Mouse (Mus musculus) liver, adult (tissue): ENCODE measurements around the gene Brd2.

Experiments used
- GATA4 ChIP-seq: IDR thresholded peaks from 2 replicates; pipeline ENCODE4 v1.6.1; 2014; ENCODE audit warnings: mild to moderate bottlenecking, low read length; ENCODE audit not compliant: insufficient replicate concordance

Gene Brd2

GRCm38 (mm10) chr17:34102831-34103230, 19.6 kb downstream of the Brd2 start:
- no peak for TF ChIP-seq GATA4

- no peak for TF ChIP-seq GATA4
Observed at GRCm38 (mm10) chr17:34101604-34102032, 20.8 kb downstream of the Brd2 start.

DNA sequence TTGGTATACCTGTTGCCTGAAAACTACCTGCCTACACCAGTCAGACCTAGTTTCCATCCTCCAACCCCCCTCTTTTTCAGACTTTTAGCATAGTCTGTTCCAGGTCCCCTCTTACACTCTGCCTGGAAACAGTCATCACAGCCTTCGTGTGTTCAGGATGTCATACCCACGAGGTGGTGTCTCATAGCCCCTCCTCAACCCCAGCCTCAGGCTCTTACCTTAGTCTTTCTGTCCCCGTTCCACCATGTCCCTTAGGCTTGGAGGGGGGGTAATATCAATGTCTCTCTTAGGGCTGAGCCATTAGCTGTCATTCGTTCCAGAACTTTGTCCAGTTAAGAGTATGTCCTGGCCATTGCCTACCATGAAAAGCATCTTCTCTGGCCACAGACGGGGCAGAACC, 21.2 kb downstream of the Brd2 start:
- TF ChIP-seq GATA4, result no peak

DNA sequence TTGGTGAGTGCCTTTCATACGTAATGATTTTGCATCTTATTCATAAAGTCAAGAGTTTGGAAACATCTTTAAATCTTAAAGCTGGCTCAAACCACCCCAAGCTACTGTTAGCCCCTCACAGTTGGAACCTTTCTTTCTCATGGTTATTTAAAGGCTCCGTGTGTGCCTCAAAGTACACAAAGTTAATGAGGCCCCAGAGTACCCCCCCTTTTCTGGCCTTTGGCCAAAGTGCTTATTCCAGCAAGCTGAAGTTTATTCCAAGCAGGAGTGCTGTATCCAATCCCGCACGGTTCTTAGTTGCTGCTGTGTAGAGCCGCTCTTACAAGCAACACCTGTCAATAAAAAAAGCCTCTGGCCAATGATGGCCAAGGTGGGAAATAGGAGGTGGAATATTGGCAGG, 22.9 kb downstream of the Brd2 start:
- TF ChIP-seq GATA4, result no peak

DNA sequence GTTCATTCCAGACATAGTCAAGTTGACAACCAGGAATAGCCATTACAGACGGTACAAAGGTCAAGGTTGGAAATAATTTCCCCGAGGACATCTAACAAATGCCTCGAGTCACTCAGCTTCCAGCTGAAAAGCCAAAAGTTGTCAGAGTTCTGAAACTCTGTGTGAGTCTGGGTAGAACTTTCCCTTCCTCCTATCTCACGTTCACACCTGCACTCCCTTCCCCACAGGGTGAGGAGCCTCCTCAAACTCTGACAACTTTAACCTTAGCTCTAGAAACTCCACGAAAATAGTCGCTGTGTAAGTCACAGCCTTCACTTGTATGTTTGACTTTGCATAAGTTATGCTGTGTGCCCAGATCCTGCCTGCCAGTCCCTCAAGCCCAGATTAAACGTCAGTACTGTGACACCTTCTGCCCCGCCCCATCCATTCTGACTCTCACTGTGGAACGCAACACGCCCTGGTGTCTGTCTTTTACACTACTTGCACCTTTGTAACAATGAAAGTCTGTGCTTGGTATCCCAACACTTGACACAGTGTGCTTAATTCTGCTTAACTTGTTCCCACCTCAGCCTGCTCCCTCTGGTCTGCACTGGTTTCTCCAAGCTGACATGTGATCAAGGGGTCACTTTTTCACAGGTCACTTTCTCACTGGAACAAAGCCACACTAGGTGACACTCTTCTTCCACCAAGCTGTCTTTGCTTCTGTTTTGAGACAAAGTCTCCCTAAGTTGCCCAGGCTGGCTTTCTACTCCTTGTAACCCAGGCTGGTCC, 23.5 kb downstream of the Brd2 start:
- no peak for TF ChIP-seq GATA4

- TF ChIP-seq GATA4, result no peak
Observed at GRCm38 (mm10) chr17:34097272-34097671, 25.2 kb downstream of the Brd2 start.

DNA sequence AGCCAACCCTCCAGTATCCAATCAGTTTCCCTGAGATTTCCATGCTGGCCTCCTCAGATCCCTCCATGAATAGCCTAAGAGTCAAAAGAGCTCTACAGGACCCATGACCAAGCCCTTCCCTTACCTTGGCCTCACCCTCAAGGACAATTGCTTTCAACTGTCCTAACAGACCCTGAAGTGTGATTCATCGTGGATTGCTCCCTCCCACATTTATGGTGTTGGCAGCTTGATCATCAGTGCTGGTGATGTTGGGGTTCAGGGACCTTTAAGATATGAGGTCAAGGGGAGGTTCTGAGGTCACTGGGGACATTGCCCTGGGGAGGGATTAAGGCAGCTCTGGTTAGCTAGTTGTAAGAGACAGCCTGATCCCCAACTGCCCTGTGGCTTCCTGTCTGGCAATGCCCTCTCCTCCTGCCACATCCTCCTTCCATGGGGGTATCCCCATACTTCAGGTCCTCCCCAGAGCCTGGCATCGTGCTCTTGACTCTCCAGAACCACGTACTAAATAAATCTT, 25.9 kb downstream of the Brd2 start:
- TF ChIP-seq GATA4, result no peak

DNA sequence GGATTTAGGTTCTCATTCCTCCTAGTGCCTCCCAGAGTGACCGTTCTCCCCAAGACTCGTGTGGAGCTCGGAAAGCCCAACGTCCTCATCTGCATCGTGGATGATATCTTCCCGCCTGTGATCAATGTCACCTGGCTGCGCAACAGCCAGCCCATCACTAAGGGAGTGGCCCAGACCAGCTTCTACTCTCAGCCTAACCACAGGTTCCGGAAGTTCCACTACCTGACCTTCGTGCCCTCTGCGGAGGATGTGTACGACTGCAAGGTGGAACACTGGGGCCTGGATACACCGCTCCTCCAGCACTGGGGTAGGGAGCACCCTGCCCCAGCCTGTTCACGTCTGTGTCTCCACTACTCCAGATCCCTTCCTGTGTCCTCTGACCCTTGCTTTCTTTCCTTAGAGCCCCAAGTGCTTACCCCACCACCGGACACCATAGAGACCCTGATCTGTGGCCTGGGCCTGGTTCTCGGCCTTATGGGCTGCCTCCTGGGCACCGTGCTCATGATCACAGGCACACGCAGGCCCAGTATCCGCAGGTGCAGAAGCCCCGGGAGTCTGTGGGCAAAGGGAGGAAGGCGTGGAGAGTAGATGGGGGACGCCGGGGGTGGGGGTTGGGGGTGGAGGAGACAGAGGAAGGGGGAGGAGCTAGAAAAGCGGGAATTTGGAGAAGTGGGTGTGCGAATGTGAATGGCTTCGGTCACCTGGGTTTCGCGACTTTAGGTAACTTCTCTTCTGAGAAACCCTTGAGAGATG, 28.0 kb downstream of the Brd2 start:
- no peak for TF ChIP-seq GATA4

- TF ChIP-seq GATA4, result no peak
Observed at GRCm38 (mm10) chr17:34093199-34093874, 29.1 kb downstream of the Brd2 start.

DNA sequence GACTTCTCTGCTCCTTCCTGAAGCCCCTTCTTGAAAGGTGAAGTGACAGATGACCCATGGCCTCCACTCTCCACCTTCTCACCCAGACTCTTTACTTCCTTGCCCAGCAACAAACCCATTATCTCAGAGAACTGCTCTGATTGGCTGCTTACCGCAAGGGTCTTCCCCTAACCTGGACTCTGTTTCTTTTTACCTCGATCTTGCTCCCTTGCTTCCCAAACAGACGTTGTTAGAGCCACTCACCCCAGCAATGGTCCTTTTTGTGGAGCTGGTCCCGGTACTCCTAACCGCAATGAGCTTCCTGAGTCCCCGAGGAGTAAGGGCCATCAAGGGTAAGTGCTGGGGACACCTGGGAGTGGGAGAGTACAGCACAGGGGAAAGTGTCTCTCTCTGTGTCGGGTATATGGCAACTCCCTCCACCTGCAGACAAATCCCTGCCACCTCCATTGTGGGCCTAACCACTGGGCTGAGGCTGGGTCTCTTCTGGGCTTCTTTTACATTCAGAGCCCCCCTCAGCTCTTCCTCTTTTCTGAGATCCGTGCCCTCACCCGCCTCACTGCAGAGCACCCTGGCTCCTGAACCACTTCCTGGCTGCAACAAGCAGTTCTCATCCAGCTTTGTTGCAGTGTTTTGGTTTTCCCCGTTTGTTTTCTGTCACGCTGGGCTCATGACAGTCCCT, 30.1 kb downstream of the Brd2 start, which contains the start of gene H2-Oa:
Gene H2-Oa, plus strand, starts transcription at position 144 of the 679 bp plus-strand sequence.
- TF ChIP-seq GATA4, result no peak

DNA sequence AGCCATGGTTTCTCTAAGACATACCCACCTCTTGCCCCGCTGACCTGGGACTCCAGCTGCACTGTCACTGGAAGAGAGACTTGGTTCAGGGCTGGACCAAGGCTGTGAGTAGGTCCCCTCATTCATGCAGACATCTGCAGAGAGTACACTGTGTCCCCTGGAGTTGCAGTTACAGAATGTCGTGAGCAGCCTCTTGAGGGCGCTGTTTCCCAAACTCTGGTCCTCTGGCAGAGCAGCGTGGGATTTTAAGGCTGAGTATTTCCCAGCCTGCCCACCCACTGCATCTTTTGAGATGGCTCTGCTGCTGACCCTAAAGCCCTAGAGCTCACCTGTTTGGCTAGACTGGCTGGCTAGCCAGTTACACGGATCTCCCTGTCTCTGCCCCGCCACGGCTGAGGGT, 31.5 kb downstream of the Brd2 start:
- no peak for TF ChIP-seq GATA4

GRCm38 (mm10) chr17:34088124-34088523, 34.3 kb downstream of the Brd2 start:
- no peak for TF ChIP-seq GATA4

- no peak for TF ChIP-seq GATA4
Observed at GRCm38 (mm10) chr17:34087386-34087785, 35.0 kb downstream of the Brd2 start.

- no peak for TF ChIP-seq GATA4
Observed at GRCm38 (mm10) chr17:34083104-34083503, 39.3 kb downstream of the Brd2 start.

GRCm38 (mm10) chr17:34079621-34080020, 42.8 kb downstream of the Brd2 start:
- no peak for TF ChIP-seq GATA4

GRCm38 (mm10) chr17:34079002-34079401, 43.4 kb downstream of the Brd2 start:
- no peak for TF ChIP-seq GATA4

DNA sequence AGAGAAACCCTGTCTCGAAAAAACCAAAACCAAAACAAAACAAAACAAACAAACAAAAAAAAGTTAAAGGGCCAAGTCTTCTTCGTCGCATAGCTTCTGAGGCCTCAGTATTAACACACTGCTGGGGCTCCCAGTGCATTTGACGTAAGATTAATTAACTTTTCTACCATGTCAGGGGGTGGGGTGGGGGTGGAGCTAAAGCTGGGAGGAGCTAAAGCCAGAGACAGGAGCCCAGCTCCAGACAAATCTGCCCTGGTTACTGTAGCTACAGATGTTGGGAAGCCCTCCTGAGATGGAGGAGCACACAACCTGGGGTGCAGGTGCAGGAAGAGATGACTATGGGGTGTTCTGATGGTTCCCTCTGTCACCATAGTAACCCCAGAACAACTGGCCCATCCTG, 44.3 kb downstream of the Brd2 start:
- no peak for TF ChIP-seq GATA4
